Mouse (Mus musculus) WW6 (cell line): ENCODE data around the gene Lamtor1.

Experiments used
- DNase-seq: peaks from one replicate; pipeline ENCODE4 v3.0.0-alpha.2; 2013; ENCODE audit warnings: low read depth, low spot score

Gene Lamtor1

GRCm38 (mm10) chr7:101955276-101955675, 49.6 kb downstream of the Lamtor1 start:
- no peak for DNase-seq

GRCm38 (mm10) chr7:101955862-101956261, 50.2 kb downstream of the Lamtor1 start:
- no peak for DNase-seq

- DNase-seq = no peak
These were observed 50.8 kb downstream of the Lamtor1 start for GRCm38 (mm10) chr7:101956481-101956880.

GRCm38 (mm10) chr7:101956911-101957310, 51.2 kb downstream of the Lamtor1 start:
- no peak for DNase-seq

GRCm38 (mm10) chr7:101962829-101963228, 57.1 kb downstream of the Lamtor1 start:
- no peak for DNase-seq

- DNase-seq = no peak
These were observed 57.9 kb downstream of the Lamtor1 start for GRCm38 (mm10) chr7:101963621-101964020.

GRCm38 (mm10) chr7:101964551-101964950, 58.8 kb downstream of the Lamtor1 start:
- no peak for DNase-seq

- no peak for DNase-seq
These were observed 59.9 kb downstream of the Lamtor1 start for GRCm38 (mm10) chr7:101965606-101966005.

- no peak for DNase-seq
These were observed 61.6 kb downstream of the Lamtor1 start for GRCm38 (mm10) chr7:101967256-101967655.

GRCm38 (mm10) chr7:101968751-101969150, 63.0 kb downstream of the Lamtor1 start:
- DNase-seq = no peak

- peak; percentile 47 for DNase-seq
These were observed 64.2 kb downstream of the Lamtor1 start for GRCm38 (mm10) chr7:101969694-101970428.

- no peak for DNase-seq
These were observed 64.7 kb downstream of the Lamtor1 start for GRCm38 (mm10) chr7:101970429-101970775.

GRCm38 (mm10) chr7:101970821-101971461, 65.2 kb downstream of the Lamtor1 start:
- DNase-seq = no peak

GRCm38 (mm10) chr7:101971721-101972120, 66.0 kb downstream of the Lamtor1 start:
- no peak for DNase-seq

GRCm38 (mm10) chr7:101973730-101974129, 68.0 kb downstream of the Lamtor1 start:
- DNase-seq = no peak

- no peak for DNase-seq
These were observed 68.8 kb downstream of the Lamtor1 start for GRCm38 (mm10) chr7:101974505-101974904.
